Mouse (Mus musculus) heart, postnatal 0 days (tissue): ENCODE measurements around the gene Pole. TPM values are rescaled to one million over a fixed set of nuclear protein-coding genes. Genes with fewer than 3 reads are reported as not detected.

Experiments used
- ATAC-seq: fragments of 200-750 bp; cut with Nextera tagmentation; 2 replicates; pipeline ENCODE4 v1.8.0; 2017; ENCODE audit warnings: low read depth, moderate number of reproducible peaks, moderate library complexity; ENCODE audit not compliant: insufficient read depth
- DNase-seq: peaks from one replicate; pipeline ENCODE4 v3.0.0-alpha.2; 2016; ENCODE audit warnings: low spot score
- H3K27ac ChIP-seq: fragments of 300-500 bp; sonication (generic); 2 replicates; pipeline ENCODE4 v1.5.1; 2014; ENCODE audit warnings: low read depth, mild to moderate bottlenecking
- H3K27me3 ChIP-seq: fragments of 300-500 bp; sonication (generic); 2 replicates; pipeline ENCODE4 v1.6.1; 2014; ENCODE audit warnings: low read length, mixed read lengths; ENCODE audit not compliant: control insufficient read depth, insufficient read depth
- H3K36me3 ChIP-seq: fragments of 300-500 bp; sonication (generic); replicated peaks from 2 replicates; pipeline ENCODE4 v1.6.1; 2014; ENCODE audit warnings: low read length, mixed read lengths; ENCODE audit not compliant: control insufficient read depth, insufficient read depth
- H3K4me1 ChIP-seq: fragments of 300-500 bp; sonication (generic); 2 replicates; pipeline ENCODE4 v1.6.1; 2014; ENCODE audit warnings: antibody characterized with exemption; ENCODE audit not compliant: control insufficient read depth, insufficient read depth
- H3K4me2 ChIP-seq: fragments of 300-500 bp; sonication (generic); 2 replicates; pipeline ENCODE4 v1.6.1; 2014; ENCODE audit warnings: low read depth, mild to moderate bottlenecking, low read length, moderate library complexity
- H3K4me3 ChIP-seq: fragments of 300-500 bp; sonication (generic); 2 replicates; pipeline ENCODE4 v1.5.1; 2014; ENCODE audit warnings: low read depth, low read length
- H3K9ac ChIP-seq: fragments of 300-500 bp; sonication (generic); replicated peaks from 2 replicates; pipeline ENCODE4 v1.6.1; 2014; ENCODE audit warnings: low read depth, low read length, mixed read lengths
- H3K9me3 ChIP-seq: fragments of 300-500 bp; sonication (generic); replicated peaks from 2 replicates; pipeline ENCODE4 v1.6.1; 2016; ENCODE audit warnings: low read length; ENCODE audit not compliant: control insufficient read depth
- CTCF ChIP-seq: IDR thresholded peaks from 2 replicates; pipeline ENCODE4 v1.5.1; 2016; ENCODE audit warnings: antibody characterized with exemption, control low read depth, low read depth
- EP300 ChIP-seq: IDR thresholded peaks from 2 replicates; pipeline ENCODE4 v1.6.1; 2016; ENCODE audit warnings: antibody characterized with exemption, low read depth
- WGBS: fragments of 180-500 bp; shearing (Covaris S2); extraction: QIAGEN DNeasy Blood & Tissue Kit; methylation state at CpG from one replicate; pipeline ENCODE4 v1.1.7; 2014; 5-methylcytosine and 5-hydroxymethylcytosine counted together
- polyA plus RNA-seq: library from polyadenylated mRNA; unstranded; fragments of >200 nt; fragmentation: Nextera tagmentation; extraction: Ambion mirVana; gene quantifications from 2 replicates; pipeline ENCODE4 v1.2.1, GENCODE M21; 2015
- total RNA-seq: library from RNA; depleted of rRNA; stranded (reverse); fragments of >200 nt; gene quantifications from 2 replicates; pipeline ENCODE4 v1.2.3, GENCODE M21; 2014; ENCODE audit warnings: low replicate concordance

Gene Pole
- total and polyA plus RNA-seq, 2 experiments from 2014 or later, result 3.6 to 12.8 TPM

- Histone ChIP-seq H3K27me3 (no peaks in the 10 kb centered on the region), H3K4me2 (no peak overlapping the region), H3K27ac (no peak overlapping the region), H3K9me3 (no peaks in the 10 kb centered on the region), H3K36me3 (peaks cover 53% of the 10 kb centered on the region), H3K4me3 (no peak overlapping the region), H3K4me1 (no peaks in the 10 kb centered on the region), H3K9ac (no peak overlapping the region)
- no peak for TF ChIP-seq CTCF
- TF ChIP-seq EP300, result no peak
- 51% methylated on average over 19 of the region's 20 CpGs for WGBS
- DNase-seq (no peak), ATAC-seq (peak; percentile 30; the same call in 1 of the 2 replicates)
Observed at GRCm38 (mm10) chr5:110378181-110378583, 92.1 kb downstream of the Pole start.

GRCm38 (mm10) chr5:110379086-110379485 is 93.0 kb downstream of the Pole start:
- H3K4me2 ChIP-seq, result no peak overlapping the region
- WGBS, result 85% methylated on average over 15 of the region's 15 CpGs
- no peaks in the 10 kb centered on the region for H3K9me3 ChIP-seq
- no peak for DNase-seq
- no peak overlapping the region for H3K9ac ChIP-seq
- H3K27me3 ChIP-seq, result no peaks in the 10 kb centered on the region
- H3K36me3 ChIP-seq, result peaks cover 44% of the 10 kb centered on the region
- TF ChIP-seq EP300 (no peak), CTCF (no peak)
- H3K4me3 ChIP-seq, result no peak overlapping the region
- H3K27ac ChIP-seq, result no peak overlapping the region
- no peaks in the 10 kb centered on the region for H3K4me1 ChIP-seq
- ATAC-seq, result no peak

DNA sequence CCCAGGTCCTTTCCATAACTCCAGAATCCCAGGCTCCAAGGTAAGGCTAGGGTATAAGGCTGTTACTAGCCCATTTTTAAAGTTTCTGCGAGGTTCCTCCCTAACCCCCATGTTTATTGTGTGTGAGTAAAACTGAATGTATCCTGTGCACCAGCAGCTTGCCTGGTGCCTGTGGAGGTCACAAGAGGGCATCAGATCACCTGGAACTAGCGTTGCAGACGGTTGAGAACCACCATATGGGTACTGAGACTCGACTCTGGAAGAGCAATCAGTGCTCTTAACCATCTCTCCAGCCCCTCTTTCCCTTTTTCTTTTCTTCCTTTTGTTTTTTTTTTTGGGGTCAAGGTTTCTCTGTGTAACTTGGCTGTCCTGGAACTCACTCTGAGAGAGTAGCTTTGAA is 93.7 kb downstream of the Pole start:
- no peaks in the 10 kb centered on the region for H3K4me1 ChIP-seq
- no peak overlapping the region for H3K9ac ChIP-seq
- ATAC-seq, result no peak
- no peak for TF ChIP-seq EP300
- TF ChIP-seq CTCF, result no peak
- no peak overlapping the region for H3K4me3 ChIP-seq
- peaks cover 38% of the 10 kb centered on the region for H3K36me3 ChIP-seq
- DNase-seq, result no peak
- H3K4me2 ChIP-seq, result no peak overlapping the region
- H3K27me3 ChIP-seq, result no peaks in the 10 kb centered on the region
- 89% methylated on average over 4 of the region's 4 CpGs for WGBS
- no peak overlapping the region for H3K27ac ChIP-seq
- no peaks in the 10 kb centered on the region for H3K9me3 ChIP-seq

DNA sequence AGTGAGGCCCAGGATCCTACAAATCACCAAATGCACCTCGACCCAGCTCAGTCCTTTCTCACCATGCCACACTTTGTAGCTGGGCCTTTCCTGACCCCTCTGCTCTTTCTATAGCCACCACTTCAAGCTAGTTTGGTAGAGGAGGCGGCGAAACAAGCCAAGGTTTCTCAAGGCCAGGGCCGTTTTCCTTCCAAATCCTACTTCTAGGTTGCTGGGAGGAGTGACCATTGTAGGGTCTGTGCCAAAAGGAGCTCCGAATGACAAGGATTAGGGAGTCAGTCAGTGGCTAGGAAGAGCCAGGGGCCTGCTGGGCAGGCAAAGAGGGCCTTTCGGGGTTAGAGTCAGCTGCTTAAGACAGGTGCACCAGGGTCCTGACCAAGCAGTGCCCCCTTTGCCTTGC is 98.4 kb downstream of the Pole start:
- no peak overlapping the region for H3K27ac ChIP-seq
- ATAC-seq (no peak), DNase-seq (no peak)
- TF ChIP-seq CTCF (no peak), EP300 (no peak)
- peaks cover 12% of the 10 kb centered on the region for H3K4me1 ChIP-seq
- peaks cover 1% of the 10 kb centered on the region; the same call in 1 of the 2 replicates for H3K36me3 ChIP-seq
- H3K9me3 ChIP-seq, result no peaks in the 10 kb centered on the region
- no peak overlapping the region for H3K4me3 ChIP-seq
- H3K4me2 ChIP-seq, result no peak overlapping the region
- 88% methylated on average over 6 of the region's 6 CpGs for WGBS
- no peaks in the 10 kb centered on the region for H3K27me3 ChIP-seq
- no peak overlapping the region for H3K9ac ChIP-seq

DNA sequence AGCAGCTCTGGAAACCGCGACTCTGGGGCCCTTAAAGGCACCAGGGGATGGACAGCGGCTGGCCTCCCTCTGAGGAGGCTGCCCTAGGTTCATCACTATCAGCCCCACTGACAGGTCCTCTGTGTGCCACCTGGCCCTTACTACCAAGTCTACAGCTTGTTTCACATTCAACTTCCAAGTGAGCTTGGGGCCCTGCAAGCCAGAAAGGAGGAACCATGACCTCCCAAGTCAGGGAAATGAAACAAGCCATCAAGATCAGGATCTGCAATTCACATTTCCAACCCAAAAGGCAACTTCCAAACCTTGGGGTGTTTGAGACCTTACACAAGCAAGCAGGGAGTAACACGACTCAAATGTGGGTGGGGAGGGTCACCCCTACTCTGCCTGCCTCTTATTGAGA is 99.2 kb downstream of the Pole start:
- H3K4me1 ChIP-seq, result peaks cover 19% of the 10 kb centered on the region
- H3K27me3 ChIP-seq, result no peaks in the 10 kb centered on the region
- H3K4me3 ChIP-seq, result no peak overlapping the region
- H3K27ac ChIP-seq, result no peak overlapping the region
- TF ChIP-seq CTCF (no peak), EP300 (no peak)
- no peaks in the 10 kb centered on the region for H3K9me3 ChIP-seq
- DNase-seq, result no peak
- no peak overlapping the region for H3K9ac ChIP-seq
- 66% methylated on average over 4 of the region's 4 CpGs for WGBS
- no peaks in the 10 kb centered on the region; the same call in 1 of the 2 replicates for H3K36me3 ChIP-seq
- no peak for ATAC-seq
- no peak overlapping the region for H3K4me2 ChIP-seq
